Mouse (Mus musculus) olfactory bulb, adult 2 months (tissue): ENCODE measurements around the gene Sfxn5.

Experiments used
- CTCF ChIP-seq: fragments of 200-500 bp; IDR thresholded peaks from 2 replicates; pipeline ENCODE4 v1.5.1; 2012; ENCODE audit warnings: low read depth, mild to moderate bottlenecking, low read length, moderate library complexity; ENCODE audit not compliant: insufficient read depth
- POLR2A ChIP-seq: fragments of 200-500 bp; IDR thresholded peaks from 2 replicates; pipeline ENCODE4 v1.6.1; 2012; ENCODE audit warnings: mild to moderate bottlenecking, low read depth, low read length, moderate library complexity; ENCODE audit not compliant: insufficient read depth

DNA sequence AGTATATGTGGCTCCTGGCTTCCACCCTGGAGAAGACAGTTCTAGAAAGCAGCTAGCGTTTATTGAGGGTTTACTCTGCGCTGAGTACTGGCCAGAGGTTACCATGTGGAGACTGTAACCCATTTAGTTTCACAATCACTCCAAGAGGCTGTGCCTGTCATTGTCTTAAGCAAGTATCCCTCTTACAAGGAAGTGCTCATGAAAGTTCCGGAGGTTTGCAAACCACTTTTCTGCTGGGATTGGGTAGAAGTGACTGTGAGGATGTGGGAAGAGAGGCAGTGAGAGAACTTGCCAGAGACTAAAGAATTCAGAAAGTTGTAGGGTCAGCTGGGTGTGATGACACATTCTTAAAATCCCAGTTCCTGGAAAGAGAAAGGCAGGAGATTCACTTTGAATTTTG lies 149.3 kb downstream of the Sfxn5 start:
- no peak for TF ChIP-seq CTCF
- no peak for TF ChIP-seq POLR2A
